Mouse (Mus musculus): Measurements from ENCODE around the gene Tmcc1.

Gene Tmcc1

GRCm38 (mm10) chr6:116013687-116014086, 179.6 kb downstream of the Tmcc1 start:
- no peak for DNase-seq (ENCODE audit: low spot score)

DNA sequence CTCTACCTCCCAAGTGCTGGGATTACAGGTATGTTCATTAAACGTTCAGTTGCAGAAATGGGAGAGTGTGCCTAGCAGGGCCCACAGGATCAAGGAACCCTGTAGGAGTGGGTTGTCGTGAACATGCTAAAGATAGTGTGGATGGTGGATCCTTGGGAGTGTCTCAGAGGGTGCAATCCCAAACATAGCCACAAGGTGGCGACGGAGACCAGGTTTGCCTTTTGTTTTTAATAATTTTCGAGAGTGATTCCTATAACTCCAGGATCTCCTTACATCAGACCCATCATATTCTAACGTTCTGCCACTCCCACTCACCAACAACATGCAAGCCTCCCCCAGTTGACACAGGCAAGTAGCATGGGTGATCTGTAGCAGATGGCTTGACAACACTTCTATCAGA, 182.7 kb downstream of the Tmcc1 start:
- peak; percentile 87 for DNase-seq (ENCODE audit: low spot score)

GRCm38 (mm10) chr6:116009426-116009825, 183.9 kb downstream of the Tmcc1 start:
- peak; percentile 19 for DNase-seq (ENCODE audit: low spot score)

GRCm38 (mm10) chr6:116007561-116008173, 185.6 kb downstream of the Tmcc1 start:
- peak; percentile 84 for DNase-seq (ENCODE audit: low spot score)

DNA sequence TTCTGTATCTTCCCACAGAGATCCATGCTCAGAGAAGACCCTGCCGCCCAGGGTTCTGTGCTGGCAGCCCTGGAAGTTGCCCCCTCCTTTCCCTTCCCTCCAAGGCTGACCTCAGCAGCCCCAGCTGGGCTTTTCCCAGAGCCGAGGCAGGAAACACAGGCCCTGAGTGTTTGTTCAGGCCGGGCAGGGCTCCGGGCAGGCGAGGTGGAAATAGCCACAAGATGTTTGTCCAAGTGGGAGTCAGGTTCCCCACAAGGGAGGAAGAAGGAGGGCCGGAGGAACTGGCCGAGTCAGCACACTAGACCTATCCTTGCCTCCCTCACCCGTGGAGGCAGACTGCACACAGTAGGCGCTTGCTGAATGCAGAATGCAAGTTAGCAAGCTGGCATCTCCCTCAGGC, 186.6 kb downstream of the Tmcc1 start:
- DNase-seq (ENCODE audit: low spot score): no peak

DNA sequence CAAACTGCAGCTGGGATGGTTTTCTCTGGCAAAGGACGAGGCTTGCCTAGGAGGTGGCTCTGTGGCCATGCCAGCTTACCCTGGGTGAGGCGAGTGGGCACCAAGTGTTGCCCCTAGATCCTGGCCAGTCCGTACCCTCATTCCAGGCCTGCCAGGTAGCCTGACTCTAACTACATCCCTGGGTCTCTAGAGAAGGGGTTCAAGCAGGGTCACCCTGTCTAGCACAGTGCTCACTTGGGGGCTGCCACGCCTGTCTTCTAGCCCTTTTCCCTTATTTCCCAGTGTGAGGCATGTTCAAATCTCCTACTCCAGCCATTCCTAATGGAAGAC, 187.4 kb downstream of the Tmcc1 start:
- DNase-seq (ENCODE audit: low spot score): no peak

DNA sequence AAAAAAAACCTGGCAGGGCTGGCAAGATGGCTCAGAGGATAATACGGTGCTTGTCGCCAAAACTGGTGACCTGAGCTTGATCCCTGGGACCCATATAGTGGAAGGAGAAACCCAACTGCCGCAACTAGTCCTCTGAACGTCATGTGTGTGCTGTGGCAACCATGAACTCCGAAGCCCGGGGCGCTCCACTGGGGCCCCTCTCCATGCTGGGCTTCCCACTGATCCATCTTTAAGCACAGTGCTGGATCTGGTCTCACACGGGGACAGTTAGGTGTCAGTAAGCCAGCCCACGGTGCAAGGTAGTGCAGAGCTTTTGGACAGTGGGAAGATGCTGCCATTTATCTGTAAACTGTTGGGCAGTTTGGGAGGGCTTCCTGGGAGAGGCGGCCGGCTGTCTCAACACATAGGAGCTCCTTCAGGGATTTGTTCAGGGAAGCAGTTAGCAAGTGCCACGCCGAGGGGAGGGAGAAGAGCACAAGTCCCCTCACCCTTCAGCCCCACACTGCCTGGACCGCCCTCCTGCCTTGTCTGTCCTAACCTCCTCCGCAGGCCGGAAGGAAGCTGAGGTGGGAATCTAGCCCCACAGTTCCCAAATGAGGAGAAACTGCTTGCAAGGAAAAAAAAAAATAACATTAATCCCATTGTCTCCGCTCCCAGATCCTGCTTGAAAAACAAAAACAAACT, 187.9 kb downstream of the Tmcc1 start:
- DNase-seq (ENCODE audit: low spot score): no peak

DNA sequence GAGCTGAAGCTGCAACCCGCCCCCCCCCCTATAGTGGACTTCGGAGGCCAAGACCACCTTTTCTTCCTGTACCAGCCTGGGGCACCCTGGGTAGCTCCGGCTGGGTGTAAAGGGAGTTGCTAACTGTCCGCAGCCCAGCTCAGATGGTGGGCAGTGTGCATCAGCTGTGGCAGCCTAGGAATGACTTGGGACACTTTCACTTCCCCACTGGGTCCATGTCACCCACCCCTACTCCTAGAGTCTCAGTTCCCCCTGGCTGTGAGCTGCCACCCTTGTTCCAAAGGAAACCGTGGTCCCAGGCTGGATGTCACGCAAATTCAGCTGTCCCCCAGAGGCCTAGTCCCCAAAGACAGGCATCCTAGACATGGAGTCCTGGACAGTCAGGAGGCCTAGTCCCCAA, 188.6 kb downstream of the Tmcc1 start:
- no peak for DNase-seq (ENCODE audit: low spot score)

DNA sequence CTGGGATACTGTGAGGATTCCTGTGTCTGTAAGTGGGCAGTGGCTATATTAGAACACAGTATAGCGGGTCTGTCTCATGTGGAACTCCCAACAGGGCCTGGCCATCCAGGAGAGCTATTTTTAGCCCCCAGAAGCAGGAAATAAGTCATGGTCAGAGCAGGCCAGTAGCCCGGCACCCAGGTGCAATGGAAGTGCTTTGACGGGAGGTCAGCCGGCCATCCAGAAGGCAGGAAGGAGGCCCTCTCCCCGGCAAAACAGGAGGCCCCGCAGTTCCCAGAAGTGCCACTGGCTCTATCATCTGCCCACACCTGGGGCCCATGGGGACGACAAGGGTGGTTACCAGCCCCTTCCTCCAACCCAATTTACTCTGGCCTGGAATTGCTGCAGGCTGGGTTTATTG, 189.2 kb downstream of the Tmcc1 start:
- DNase-seq (ENCODE audit: low spot score): no peak

DNA sequence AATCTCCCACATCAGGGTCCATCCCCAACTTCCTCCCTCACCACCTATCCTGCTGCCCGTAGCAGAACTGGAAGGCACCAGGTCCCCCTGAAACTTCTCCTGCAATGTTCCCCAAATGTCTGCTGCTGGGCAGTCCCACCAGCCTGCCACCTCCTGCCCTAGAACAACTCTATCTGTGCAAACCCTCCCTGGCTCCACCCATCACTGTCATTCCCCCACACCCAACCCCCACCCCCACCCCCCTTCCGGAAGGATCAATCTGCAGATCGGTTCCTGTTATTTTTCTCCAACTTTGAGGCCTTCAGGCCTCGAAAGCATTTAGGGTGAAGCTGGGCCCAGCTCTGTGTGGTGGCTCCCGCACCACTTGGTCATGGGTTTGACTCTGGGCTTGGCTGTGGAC, 189.8 kb downstream of the Tmcc1 start:
- DNase-seq (ENCODE audit: low spot score): no peak

DNA sequence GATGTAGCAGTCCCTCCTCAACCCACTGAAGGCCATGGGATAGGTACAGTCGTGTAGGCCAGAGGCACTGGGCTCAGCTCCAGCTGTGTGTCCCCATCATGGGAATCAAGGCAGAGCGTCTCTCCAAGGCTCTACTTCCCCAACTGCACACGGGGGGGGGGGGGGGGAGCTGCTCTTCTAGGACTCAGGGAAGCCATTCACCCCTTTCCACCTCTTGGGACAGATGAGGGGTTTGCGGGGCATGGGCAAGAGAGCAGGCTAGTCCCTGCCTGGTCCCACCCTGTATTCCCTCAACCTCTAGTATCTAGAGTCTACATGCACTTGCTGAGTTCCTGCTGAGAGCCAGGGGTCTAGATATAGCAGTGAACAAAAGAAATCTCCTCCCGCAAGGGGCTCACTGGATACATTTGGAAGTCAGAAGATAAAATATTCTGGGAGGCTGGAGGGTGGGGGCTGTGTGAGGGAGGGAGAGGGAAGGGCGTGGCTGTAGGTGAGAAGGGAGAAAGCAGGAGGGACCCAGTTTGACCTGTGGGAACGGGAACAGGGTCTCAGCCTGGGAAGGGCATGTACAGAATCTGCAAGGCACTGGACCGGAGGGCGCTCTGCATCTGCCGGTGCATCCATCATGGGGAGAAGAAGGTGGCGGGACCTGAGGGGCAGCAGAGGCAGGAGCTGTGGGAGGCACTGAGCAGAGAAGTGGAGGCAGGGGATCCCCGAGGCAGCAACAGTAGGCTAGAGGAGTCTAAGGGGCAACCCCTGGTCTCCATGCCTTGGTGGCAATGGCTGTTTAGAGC, 190.8 kb downstream of the Tmcc1 start:
- no peak for DNase-seq (ENCODE audit: low spot score)

GRCm38 (mm10) chr6:116000851-116001250, 192.4 kb downstream of the Tmcc1 start:
- DNase-seq (ENCODE audit: low spot score): no peak

DNA sequence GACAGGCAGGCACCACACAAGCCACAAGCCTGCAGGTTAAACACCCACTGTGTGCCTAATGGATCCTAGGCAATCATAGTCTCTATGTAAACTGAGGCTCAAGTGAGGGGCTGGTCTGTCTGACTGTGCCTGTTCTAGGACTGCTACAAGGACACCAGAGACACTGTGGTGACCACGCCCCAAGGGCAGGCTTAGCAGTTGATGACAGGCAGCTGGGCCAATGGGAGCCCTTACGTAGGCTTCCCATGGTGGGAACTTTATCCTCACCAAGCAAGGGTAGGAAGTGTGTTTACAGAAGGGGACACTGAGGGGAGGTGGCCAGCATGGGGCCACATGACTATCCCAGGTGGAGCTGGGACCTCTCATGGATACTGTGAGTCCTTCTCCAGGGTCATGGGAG, 194.1 kb downstream of the Tmcc1 start:
- no peak for DNase-seq (ENCODE audit: low spot score)

DNA sequence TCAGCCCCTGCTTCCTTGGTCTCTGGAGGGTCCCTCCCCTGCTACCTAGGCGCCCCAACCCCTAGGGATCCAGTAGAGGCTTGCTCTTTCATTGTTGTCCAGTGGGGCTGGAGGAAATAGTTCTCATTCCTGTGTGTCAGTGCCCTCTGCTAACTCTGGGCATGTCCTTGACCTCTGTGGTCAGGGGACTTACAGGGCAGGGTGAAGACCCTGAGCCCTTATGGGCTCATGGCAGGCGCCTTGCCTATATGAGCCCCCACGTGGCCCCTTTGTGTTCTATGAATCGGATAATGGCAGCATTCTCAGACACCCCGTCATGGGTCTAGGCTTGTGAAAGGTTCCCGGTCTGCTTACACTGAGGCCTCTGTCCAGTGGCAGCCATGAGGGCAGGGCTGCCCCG, 194.5 kb downstream of the Tmcc1 start:
- DNase-seq (ENCODE audit: low spot score): no peak

- no peak for DNase-seq (ENCODE audit: low spot score)
Measured at GRCm38 (mm10) chr6:115997726-115998311, 195.5 kb downstream of the Tmcc1 start.

- DNase-seq (ENCODE audit: low spot score): no peak
Measured at GRCm38 (mm10) chr6:115996171-115996851, 197.0 kb downstream of the Tmcc1 start.

GRCm38 (mm10) chr6:115995531-115995941, 197.8 kb downstream of the Tmcc1 start:
- no peak for DNase-seq (ENCODE audit: low spot score)

DNA sequence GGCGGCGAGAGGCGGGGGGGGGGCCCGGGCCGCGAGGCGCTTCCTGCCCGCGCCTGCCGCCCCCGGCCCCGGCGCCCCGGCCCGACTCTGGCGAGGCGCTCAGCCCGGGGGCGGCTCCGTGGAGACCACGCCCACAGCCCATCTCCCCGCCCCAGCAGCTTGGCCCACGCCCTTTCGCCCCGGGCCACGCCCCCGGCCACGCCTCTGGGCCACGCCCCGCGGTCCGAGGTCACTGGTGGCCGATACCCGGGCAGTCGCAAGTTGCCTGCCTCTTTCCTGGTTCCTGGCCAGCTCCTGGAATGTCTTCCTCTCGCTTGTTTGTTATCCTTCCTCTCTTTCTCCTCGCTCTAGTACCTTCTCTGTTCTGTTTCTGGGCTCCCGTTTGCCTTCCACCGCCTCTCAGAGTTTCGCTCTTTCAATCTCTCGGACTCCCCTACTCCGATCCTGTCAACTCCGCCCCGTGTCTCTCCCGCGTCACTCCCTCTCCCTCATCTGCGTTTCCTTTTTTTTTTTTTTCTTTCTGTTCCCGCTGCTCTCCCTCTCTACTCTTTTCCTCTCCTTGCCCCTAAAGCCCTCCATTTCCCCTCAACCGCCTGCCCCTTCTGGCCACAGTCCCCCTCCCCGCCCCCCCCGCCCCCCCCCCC, 198.3 kb downstream of the Tmcc1 start, which contains the start of gene Plxnd1:
TSS of gene Plxnd1 (minus strand) at position 129 of the 644 bp plus-strand sequence.
- DNase-seq (ENCODE audit: low spot score): peak; percentile 91

DNA sequence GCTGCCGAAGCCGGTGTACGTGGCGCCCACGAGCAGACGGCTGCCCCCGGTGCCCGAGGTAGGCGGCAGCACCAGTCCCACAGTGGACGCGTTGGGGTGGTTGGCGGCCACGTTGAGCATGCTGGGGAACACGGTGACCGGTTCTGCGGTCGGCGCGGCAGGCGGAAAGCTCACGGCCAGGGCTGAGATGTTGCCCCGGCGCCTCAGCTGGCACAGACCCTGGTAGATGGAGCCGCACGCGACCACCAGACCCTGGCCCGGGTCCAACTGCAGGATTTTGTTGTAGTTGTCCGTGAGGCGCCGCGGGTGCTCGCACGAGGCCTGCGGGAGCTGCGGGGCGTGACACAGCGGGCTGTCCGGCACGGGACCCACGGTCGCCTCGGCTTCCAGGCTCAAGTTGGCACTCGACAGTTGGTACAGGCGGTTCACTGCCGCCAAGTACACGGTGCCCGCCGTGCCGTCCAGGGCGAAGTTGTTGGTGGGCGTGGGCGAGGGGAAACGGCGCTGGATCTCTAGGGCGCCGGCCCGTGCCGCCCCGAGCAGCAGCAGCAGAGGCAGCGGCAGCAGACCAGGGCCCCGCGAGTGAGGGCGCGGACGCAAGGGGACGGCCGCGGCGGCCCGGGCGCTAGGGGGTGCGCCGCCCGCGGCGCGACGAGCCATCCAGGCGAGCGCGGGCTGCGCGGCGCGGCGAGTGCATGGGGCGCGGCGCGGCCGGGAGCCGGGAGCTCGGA, 199.0 kb downstream of the Tmcc1 start:
- no peak for DNase-seq (ENCODE audit: low spot score)

DNA sequence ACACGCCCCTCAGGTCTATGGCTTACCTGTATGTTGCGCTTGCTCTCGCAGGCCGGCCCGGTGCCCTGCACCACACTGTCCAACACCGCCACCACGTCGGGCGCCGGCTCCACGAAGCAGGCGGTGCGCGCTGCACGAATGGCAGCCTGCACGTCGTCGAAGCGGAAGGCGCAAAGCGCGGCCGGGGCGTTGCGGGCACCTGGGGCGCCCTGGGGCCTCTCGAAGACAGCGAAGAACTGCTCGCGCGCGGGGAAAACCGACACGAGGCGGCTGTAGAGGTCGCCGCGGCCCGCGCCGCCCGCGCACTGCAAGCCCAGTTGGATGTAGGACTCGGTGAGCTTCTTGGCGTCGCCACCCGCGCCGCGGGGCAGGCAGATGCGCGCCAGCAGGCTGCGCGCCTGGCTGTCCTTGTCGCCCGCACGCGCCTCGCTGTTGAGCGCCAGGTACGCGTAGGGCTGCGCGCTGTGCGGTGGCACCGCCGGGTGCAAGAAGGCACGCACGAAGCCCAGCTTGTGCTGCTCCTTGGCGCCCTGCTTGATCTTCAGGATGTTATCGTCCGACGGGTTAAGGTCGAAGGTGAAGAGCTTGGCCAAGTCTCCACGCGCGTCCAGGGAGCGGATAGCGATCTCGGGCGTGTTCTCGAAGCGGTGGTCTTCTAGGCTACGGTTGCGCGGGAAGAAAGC, 199.7 kb downstream of the Tmcc1 start:
- no peak for DNase-seq (ENCODE audit: low spot score)
